Mouse (Mus musculus) liver, embryonic 18 days (tissue): ENCODE results near the gene Tsen2. TPM values are rescaled to one million over a fixed set of nuclear protein-coding genes. Genes with fewer than 3 reads are reported as not detected.

Experiments used
- polyA plus RNA-seq: library from polyadenylated mRNA; depleted of rRNA; stranded (reverse); fragments of >200 nt; gene quantifications from 2 replicates; pipeline ENCODE4 v1.2.3, GENCODE M21; 2012; rRNA removed

Gene Tsen2
- polyA plus RNA-seq: 4.5 and 4.7 TPM in 2 replicates

DNA sequence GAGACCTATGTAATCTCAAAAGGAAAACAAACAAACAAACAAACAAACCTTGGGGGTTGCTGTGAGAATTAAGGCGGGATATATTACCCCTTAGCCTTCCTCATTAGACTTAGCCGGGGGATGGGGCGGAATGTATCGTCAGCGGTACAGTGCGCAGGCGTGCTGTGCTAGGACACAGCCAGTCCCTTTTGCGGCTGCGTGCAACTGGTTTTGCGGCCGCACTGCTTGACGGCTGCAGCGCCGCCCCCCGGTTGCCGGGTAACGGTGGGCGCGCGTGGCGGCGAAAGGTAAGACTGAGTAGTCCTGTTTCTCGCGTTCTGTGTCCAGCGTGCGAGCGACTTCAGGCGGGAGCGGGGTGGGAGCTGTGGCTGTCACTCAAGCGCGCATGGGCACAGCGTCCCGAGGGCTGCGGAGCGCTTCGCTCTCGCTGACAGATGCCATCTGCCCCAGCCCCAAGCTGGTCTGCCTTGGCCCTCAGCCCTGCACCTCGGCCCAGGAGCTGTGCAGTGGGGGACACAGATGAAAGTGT lies at the start of gene Tsen2:
TSS of gene Tsen2 (plus strand) at position 223 of the 529 bp plus-strand sequence.

DNA sequence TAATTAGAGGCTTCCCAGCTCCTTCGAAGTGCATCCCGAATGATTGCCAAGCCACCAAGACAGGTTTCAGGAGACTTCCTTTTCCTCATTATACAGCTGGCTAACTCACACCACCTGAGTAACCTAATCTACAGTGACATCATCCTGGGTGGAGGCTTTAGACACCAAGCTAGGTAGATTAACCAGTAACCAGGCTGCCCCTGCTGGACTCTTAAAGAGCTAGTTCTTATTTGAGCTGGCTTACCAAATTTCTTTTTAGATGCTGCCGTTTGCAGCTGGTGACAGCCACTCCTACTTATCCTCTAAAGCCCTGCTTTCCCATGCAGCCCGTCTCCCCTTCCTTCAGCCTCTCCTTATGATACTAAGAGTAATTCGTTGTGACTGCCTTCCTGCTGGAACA lies 48.0 kb downstream of the Tsen2 start, which contains the start of gene Mkrn2os:
TSS of gene Mkrn2os (minus strand) at position 119 of the 400 bp plus-strand sequence.

DNA sequence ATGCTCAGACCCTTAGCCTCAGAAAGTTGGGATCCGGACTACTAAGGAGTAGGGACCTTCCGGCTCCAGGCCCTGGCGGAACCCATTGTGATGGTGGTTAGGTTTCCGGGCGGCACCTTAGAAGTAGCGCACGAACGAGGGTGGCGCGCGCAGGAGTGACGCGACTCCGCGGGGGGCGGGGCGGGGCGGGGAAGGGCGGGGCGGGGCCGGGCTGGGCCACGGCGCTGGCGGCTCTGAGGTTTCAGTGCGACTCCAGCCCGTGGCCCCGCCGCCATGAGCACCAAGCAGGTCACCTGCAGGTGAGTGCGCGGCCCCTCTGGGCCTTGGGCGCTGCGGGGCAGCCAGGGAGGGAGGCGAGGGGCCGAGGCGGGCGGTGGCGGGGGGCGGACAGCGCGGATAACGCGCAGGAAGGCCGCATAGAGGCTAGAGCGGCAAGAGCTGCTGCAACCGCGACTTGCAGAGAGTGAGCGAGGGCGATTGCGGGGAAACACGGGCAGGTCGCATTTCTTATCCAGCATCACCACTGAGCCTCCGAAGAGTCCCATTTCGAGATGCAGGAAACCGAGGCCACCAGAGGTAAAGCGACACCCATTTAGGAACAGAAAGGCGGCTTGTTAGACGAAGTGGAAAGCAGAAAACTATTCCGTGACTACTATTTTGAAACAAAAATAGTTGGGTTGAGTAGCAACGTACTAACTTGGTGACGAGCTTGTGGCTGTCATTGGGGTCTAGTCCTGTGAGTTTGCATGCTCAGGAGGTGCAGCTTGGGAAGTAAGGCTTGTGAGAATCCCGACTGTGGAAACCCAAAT lies 57.5 kb downstream of the Tsen2 start, which contains the start of gene Mkrn2:
TSS of gene Mkrn2 (plus strand) at position 188 of the 809 bp plus-strand sequence.

Other genes with a start within 250 kb of the Tsen2 start
- 2.1 and 2.3 TPM in 2 replicates for gene Pparg, start 183.7 kb upstream of the Tsen2 start, polyA plus RNA-seq
- 21.7 and 29.0 TPM in 2 replicates for gene Mkrn2os, start 47.9 kb downstream of the Tsen2 start, polyA plus RNA-seq
- 11.6 and 15.1 TPM in 2 replicates for gene Mkrn2, start 57.2 kb downstream of the Tsen2 start, polyA plus RNA-seq
- gene Raf1, start 132.0 kb downstream of the Tsen2 start, polyA plus RNA-seq: 58.9 and 66.0 TPM in 2 replicates
- 23.6 and 25.5 TPM in 2 replicates for gene Tmem40, start 217.7 kb downstream of the Tsen2 start, polyA plus RNA-seq
- 1.2 and 1.4 TPM in 2 replicates for gene Cand2, start 229.9 kb downstream of the Tsen2 start, polyA plus RNA-seq